8 mouse cellular contexts compared by ENCODE assay signal in the genomic region with DNA sequence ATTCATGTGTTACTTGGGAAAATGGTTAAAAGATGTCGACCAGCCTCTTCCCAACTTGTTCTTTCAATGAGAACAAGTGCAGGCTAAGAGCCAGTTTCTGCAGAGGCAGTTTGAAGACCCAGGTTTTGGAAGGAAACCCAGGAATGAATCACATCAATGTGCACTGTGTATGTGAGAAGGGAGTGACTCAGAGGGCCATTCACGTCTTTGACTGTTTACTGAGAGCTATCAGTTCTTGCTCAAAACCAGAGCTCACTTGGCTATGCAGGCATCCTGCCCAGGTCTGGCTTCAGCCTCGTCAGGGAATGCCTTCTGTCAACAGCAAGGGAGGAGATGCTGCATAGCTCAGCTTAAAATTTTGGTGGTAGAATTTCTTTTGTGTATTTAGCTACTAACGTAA. TPM values are rescaled to one million over a fixed set of nuclear protein-coding genes. Genes with fewer than 3 reads are reported as not detected.
DNase-seq lines count a peak whose midpoint lies in the region; ATAC-seq and TF ChIP-seq lines count a peak whose summit lies in the region.

No protein-coding gene starts in this region.

- H3K4me3 ChIP-seq in myocyte: no peak overlapping the region
- H3K4me3 ChIP-seq in kidney, embryonic 16.5 days (ENCODE audit: low read length): no peak overlapping the region

- H3K27me3 ChIP-seq in myocyte (ENCODE audit: control insufficient read depth, insufficient read depth, insufficient read length): no peaks in the 10 kb centered on the region
- no peaks in the 10 kb centered on the region for H3K27me3 ChIP-seq in kidney, embryonic 16.5 days (ENCODE audit: insufficient read depth, low read length)

- peaks cover 8% of the 10 kb centered on the region for H3K4me1 ChIP-seq in kidney, embryonic 16.5 days (ENCODE audit: insufficient read depth, low read length)

- H3K4me2 ChIP-seq in myocyte (ENCODE audit: low read depth): peak overlapping the region; percentile 1
- no peak overlapping the region for H3K4me2 ChIP-seq in kidney, embryonic 16.5 days (replicated peaks; ENCODE audit: low read depth, low read length)

- H3K9me3 ChIP-seq in kidney, embryonic 16.5 days (ENCODE audit: low read length): no peaks in the 10 kb centered on the region

- no peak overlapping the region for H3K9ac ChIP-seq in kidney, embryonic 16.5 days (replicated peaks; ENCODE audit: low read length)

- no peaks in the 10 kb centered on the region for H3K36me3 ChIP-seq in myocyte (ENCODE audit: control insufficient read depth, insufficient read depth)
- H3K36me3 ChIP-seq in kidney, embryonic 16.5 days (ENCODE audit: insufficient read depth, low read length): no peaks in the 10 kb centered on the region

- no peak for TF ChIP-seq POLR2A in myocyte (IDR thresholded peaks at IDR 0.05; ENCODE audit: insufficient read length, low read depth)

- DNase-seq in urinary bladder, adult 2 months (ENCODE audit: low spot score): peak; percentile 21
- DNase-seq in urinary bladder, postnatal 10 days (ENCODE audit: low spot score): no peak
- DNase-seq in gastrocnemius, postnatal 10 days: peak; percentile 33
- DNase-seq in layer of hippocampus, adult 8-10 months (ENCODE audit: low spot score in 2 of 2): peak; percentile 65 to 71

- 69% methylated on average over 4 of the region's 4 CpGs for WGBS in kidney, embryonic 16.5 days

- ATAC-seq in kidney, embryonic 16.5 days (ENCODE audit: low FRiP score, low TSS enrichment): no peak
- no peak for ATAC-seq in erythroblast, adult 5-6 weeks (replicated peaks; ENCODE audit: low FRiP score, poor library complexity, severe bottlenecking)
- no peak for ATAC-seq in cerebellum, adult (ENCODE audit: insufficient number of reproducible peaks, low FRiP score, low TSS enrichment)

- no peak overlapping the region for H3ac ChIP-seq in myocyte (ENCODE audit: control insufficient read depth, insufficient read length)

- H3K79me2 ChIP-seq in myocyte (ENCODE audit: control insufficient read depth, insufficient read depth): no peaks in the 10 kb centered on the region

- no peak overlapping the region for H3K27ac ChIP-seq in kidney, embryonic 16.5 days (ENCODE audit: low read length)

TF ChIP-seq in myocyte, 11 proteins besides CTCF, POLR2A, EP300 and RAD21:
- TF ChIP-seq REST (IDR thresholded peaks at IDR 0.05; ENCODE audit: insufficient read depth, insufficient read length) (no peak), TCF12 (IDR thresholded peaks at IDR 0.05; ENCODE audit: insufficient read depth, poor library complexity, severe bottlenecking) (no peak), POLR2AphosphoS2 (IDR thresholded peaks at IDR 0.05; ENCODE audit: insufficient read length, low read depth) (no peak), TCF3 (IDR thresholded peaks at IDR 0.05; ENCODE audit: insufficient read length, low read depth) (no peak), E2F4 (IDR thresholded peaks at IDR 0.05; ENCODE audit: insufficient read depth) (no peak), CEBPB (IDR thresholded peaks at IDR 0.05; ENCODE audit: insufficient read depth, poor library complexity, severe bottlenecking) (no peak), MYOG (IDR thresholded peaks at IDR 0.05; ENCODE audit: control insufficient read depth in 1 of 3, insufficient read depth in 1 of 3, insufficient read length in 2 of 3, low read depth in 2 of 3) (no peak), MAX (IDR thresholded peaks at IDR 0.05; ENCODE audit: low read depth) (no peak), USF1 (IDR thresholded peaks at IDR 0.05; ENCODE audit: low read depth) (no peak), MYOD1 (IDR thresholded peaks at IDR 0.05; ENCODE audit: control insufficient read depth in 1 of 3, insufficient read length in 2 of 3, low read depth in 2 of 3) (no peak), SRF (IDR thresholded peaks at IDR 0.05; ENCODE audit: control insufficient read depth, insufficient read length, low read depth) (no peak)

RNA-seq across cellular contexts. Expression of a gene that starts 17.0 kb away (rescaled TPM):
- polyA plus RNA-seq in urinary bladder, adult 2 months (2012; rRNA removed): 1.2 and 2.0 TPM in 2 replicates
- 1 to 10 TPM; 3.5 to 5.7 TPM for total RNA-seq in gastrocnemius, postnatal 10 days (2021)
- total RNA-seq in layer of hippocampus, adult 8-10 months (2022): 10 to 100 TPM in 2 of 4 experiments, 1 to 10 TPM in 2; 4.7 to 16.0 (median 9.0) TPM
- polyA plus RNA-seq in myocyte (2012; fragmentation: generic; extraction: Trizol): 2.9 TPM
- 7.2 and 9.3 TPM in 2 replicates for polyA plus RNA-seq in kidney, embryonic 16.5 days (2015; fragmentation: Nextera tagmentation; extraction: Ambion mirVana)
- not detected in 2 replicates for total RNA-seq in erythroblast, adult 5-6 weeks (2015; ENCODE audit: low replicate concordance)
- not detected in 2 replicates for total RNA-seq in erythroblast, adult 5-6 weeks (2017; ENCODE audit: low replicate concordance)

Comparison
In these comparisons a context has a peak if more than half of its experiments do, and no peak if none do; other contexts are left out.
1. RNA of a gene that starts 17.0 kb away (total RNA-seq): 4.7 to 16.0 TPM in layer of hippocampus, adult 8-10 months and 3.5 to 5.7 TPM in gastrocnemius, postnatal 10 days; not detected in erythroblast, adult 5-6 weeks; every median in the first group is over 4 times any median in the second.